Mouse (Mus musculus) stomach, embryonic 16.5 days (tissue): ENCODE results near the gene Fam185a. TPM values are rescaled to one million over a fixed set of nuclear protein-coding genes. Genes with fewer than 3 reads are reported as not detected.

Experiments
- ATAC-seq: fragments of 200-750 bp; cut with Nextera tagmentation; 2 replicates; pipeline ENCODE4 v1.8.0; 2017; ENCODE audit warnings: moderate number of reproducible peaks, moderate TSS enrichment; ENCODE audit not compliant: insufficient read depth, low FRiP score
- H3K27ac ChIP-seq: fragments of 300-500 bp; sonication (generic); 2 replicates; pipeline ENCODE4 v1.5.1; 2014; ENCODE audit warnings: low read length
- H3K27me3 ChIP-seq: fragments of 300-500 bp; sonication (generic); 2 replicates; pipeline ENCODE4 v1.6.1; 2014; ENCODE audit warnings: low read length, control low read depth, mixed read lengths; ENCODE audit not compliant: control insufficient read depth, insufficient read depth
- H3K36me3 ChIP-seq: fragments of 300-500 bp; sonication (generic); 2 replicates; pipeline ENCODE4 v1.6.1; 2014; ENCODE audit warnings: low read length; ENCODE audit not compliant: control insufficient read depth, insufficient read depth
- H3K4me1 ChIP-seq: fragments of 300-500 bp; sonication (generic); 2 replicates; pipeline ENCODE4 v1.6.1; 2014; ENCODE audit warnings: low read length, control low read depth, mixed read lengths; ENCODE audit not compliant: control insufficient read depth, insufficient read depth
- H3K4me2 ChIP-seq: fragments of 300-500 bp; sonication (generic); 2 replicates; pipeline ENCODE4 v1.6.1; 2014; ENCODE audit warnings: low read depth, low read length, mixed read lengths
- H3K4me3 ChIP-seq: fragments of 300-500 bp; sonication (generic); replicated peaks from 2 replicates; pipeline ENCODE4 v1.5.1; 2014; ENCODE audit warnings: mild to moderate bottlenecking, low read length
- H3K9ac ChIP-seq: fragments of 300-500 bp; sonication (generic); 2 replicates; pipeline ENCODE4 v1.6.1; 2014; ENCODE audit warnings: low read length
- H3K9me3 ChIP-seq: fragments of 300-500 bp; sonication (generic); replicated peaks from 2 replicates; pipeline ENCODE4 v1.6.1; 2016; ENCODE audit warnings: low read length, control low read depth; ENCODE audit not compliant: control insufficient read depth
- WGBS: fragments of 180-500 bp; shearing (Covaris S2); extraction: QIAGEN DNeasy Blood & Tissue Kit; methylation state at CpG from one replicate; pipeline ENCODE4 v1.1.7; 2014; 5-methylcytosine and 5-hydroxymethylcytosine counted together
- polyA plus RNA-seq: library from polyadenylated mRNA; unstranded; fragments of >200 nt; fragmentation: Nextera tagmentation; extraction: Ambion mirVana; gene quantifications from 2 replicates; pipeline ENCODE4 v1.2.1, GENCODE M21; 2015

Fam185a gene
- polyA plus RNA-seq, 1 experiment from 2014 or later: 6.8 TPM

DNA sequence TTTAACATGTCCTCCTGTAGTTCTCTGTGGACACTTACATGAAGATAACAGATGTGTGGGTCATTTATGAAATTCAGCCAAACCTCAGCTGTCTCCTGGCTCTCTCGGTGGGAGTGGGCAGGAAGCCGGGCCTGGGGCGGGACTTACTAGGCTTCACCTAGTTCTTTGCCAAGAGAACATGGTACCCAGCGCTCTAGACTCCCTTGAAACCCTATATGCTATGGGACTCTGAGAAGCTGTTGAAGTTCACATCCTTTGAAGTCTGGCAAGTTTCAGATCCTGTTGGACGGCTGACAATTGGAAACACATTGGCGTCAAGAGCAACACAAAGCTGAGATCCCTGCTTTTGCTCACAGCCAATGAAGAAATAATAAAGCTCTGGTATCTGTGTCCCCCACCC is 71.6 kb downstream of the Fam185a start:
- H3K9ac ChIP-seq: no peak overlapping the region
- no peaks in the 10 kb centered on the region for H3K9me3 ChIP-seq
- peak overlapping the region; percentile 47 for H3K27ac ChIP-seq
- peak; percentile 58; the same call in 1 of the 2 replicates for ATAC-seq
- H3K36me3 ChIP-seq: no peaks in the 10 kb centered on the region
- no peak overlapping the region for H3K4me3 ChIP-seq
- H3K4me1 ChIP-seq: peaks cover 12% of the 10 kb centered on the region
- H3K27me3 ChIP-seq: no peaks in the 10 kb centered on the region
- 69% methylated on average over 6 of the region's 6 CpGs for WGBS
- no peak overlapping the region for H3K4me2 ChIP-seq

DNA sequence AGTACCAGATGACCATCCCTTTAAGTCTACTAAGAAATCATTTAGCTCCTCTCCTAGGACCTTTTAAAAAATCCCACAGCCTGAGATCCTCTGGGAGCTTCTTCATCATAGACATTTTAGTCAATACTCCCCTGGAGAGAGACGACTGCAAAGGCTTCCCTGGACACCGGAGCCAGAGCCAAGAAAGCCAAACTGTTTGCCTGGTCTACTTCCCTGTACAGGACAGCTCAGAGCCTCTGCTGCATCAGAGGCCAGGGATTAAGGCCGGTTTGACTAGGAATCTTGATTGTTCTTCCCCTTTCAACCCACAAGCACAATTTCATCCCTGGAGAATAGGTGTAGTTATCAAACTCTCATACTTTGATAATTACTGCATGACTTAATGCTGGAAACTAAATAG is 72.1 kb downstream of the Fam185a start:
- no peak overlapping the region for H3K4me3 ChIP-seq
- ATAC-seq: no peak; the same call in 1 of the 2 replicates
- no peak overlapping the region for H3K4me2 ChIP-seq
- H3K27ac ChIP-seq: peak overlapping the region; percentile 4; the same call in 1 of the 2 replicates
- H3K9me3 ChIP-seq: no peaks in the 10 kb centered on the region
- WGBS: 60% methylated on average over 3 of the region's 3 CpGs
- H3K4me1 ChIP-seq: peaks cover 16% of the 10 kb centered on the region
- H3K27me3 ChIP-seq: no peaks in the 10 kb centered on the region
- H3K9ac ChIP-seq: no peak overlapping the region
- H3K36me3 ChIP-seq: no peaks in the 10 kb centered on the region

DNA sequence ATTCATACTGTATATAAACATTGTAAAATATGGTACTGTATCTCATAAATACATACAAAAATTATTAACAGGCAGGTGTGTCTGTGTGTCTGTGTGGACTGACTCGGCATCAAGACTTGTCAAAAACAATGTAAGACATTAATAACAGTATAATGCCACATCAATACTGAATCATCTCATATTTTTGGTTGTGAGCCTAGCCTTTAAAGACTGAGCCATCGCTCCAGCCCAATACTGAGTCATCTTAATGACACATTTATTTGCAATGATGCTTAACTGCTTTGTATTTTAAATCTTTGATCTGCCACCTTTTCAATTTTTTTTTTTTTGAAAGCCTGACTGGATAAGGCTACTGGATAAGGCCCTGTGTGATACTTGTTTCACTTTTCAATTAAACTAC is 73.7 kb downstream of the Fam185a start:
- Histone ChIP-seq H3K27ac (no peak overlapping the region), H3K36me3 (no peaks in the 10 kb centered on the region), H3K9me3 (no peaks in the 10 kb centered on the region), H3K4me3 (no peak overlapping the region), H3K4me1 (peaks cover 16% of the 10 kb centered on the region), H3K9ac (no peak overlapping the region), H3K27me3 (no peaks in the 10 kb centered on the region), H3K4me2 (no peak overlapping the region)
- no peak for ATAC-seq
- WGBS: 71% methylated on average over 2 of the region's 2 CpGs

DNA sequence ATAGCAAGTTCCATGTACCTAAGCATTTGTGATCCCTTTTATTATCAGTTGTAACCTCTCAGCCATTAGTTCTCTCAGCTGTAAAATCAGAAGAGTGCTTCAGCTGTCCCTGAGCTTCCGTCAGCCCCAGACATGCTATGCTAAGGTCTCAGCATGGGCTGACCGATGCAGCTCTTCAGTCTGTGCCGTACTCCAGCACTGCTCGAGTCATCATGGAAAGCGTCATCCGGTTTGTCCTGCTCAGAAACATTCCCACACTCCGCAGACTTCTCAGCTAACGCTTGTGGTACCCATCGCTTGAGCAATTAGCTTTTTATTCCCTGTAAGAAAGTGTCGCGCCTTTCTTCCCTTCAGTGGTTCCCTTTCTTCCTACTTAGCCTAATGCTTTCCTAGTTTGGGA is 74.2 kb downstream of the Fam185a start:
- Histone ChIP-seq H3K36me3 (no peaks in the 10 kb centered on the region), H3K4me1 (peaks cover 16% of the 10 kb centered on the region), H3K4me2 (no peak overlapping the region), H3K9me3 (no peaks in the 10 kb centered on the region), H3K27ac (no peak overlapping the region), H3K4me3 (no peak overlapping the region), H3K9ac (no peak overlapping the region), H3K27me3 (no peaks in the 10 kb centered on the region)
- no peak for ATAC-seq
- WGBS: 74% methylated on average over 11 of the region's 11 CpGs

DNA sequence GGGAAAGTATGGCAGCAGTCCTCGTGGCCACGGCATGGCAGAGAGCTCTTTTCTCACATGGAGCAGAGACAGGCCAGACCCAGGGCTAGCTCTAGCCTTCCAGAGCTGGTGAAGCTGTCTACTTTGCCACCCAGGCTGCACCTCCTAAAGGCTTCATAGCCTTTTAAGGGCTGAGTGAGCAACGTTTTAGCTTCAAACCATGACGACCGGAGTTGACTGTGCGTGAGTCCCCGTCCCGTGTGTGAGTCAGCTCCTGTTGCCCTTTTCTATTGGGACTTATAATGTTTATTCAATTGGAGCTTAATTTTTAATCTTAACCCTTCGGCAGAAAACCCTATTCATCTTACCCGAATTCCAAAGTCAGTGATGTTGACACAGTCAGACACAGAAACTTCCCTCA is 75.4 kb downstream of the Fam185a start:
- Histone ChIP-seq H3K27ac (no peak overlapping the region; the same call in 1 of the 2 replicates), H3K27me3 (no peaks in the 10 kb centered on the region), H3K9ac (no peak overlapping the region), H3K4me1 (peaks cover 16% of the 10 kb centered on the region), H3K36me3 (no peaks in the 10 kb centered on the region), H3K4me3 (no peak overlapping the region), H3K4me2 (no peak overlapping the region), H3K9me3 (no peaks in the 10 kb centered on the region)
- peak; percentile 50; the same call in 1 of the 2 replicates for ATAC-seq
- 41% methylated on average over 10 of the region's 10 CpGs for WGBS

DNA sequence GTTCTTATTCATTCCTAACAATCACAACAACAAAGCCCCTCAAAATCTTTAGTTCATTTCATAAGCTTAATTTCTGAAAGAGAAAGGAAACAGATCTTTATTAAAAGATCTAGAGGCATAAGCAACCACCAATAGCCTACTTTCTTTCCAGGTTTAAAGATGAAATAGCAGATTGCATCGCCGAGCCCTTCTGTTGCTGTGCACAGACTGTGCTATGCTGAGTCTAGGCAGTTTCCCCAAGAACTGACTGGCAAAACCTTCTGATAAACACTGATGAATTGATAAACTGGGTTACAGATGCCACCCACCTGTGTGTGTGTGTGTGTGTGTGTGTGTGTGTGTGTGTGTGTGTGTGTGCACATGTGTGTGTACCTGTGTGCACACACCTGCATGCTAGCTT is 76.2 kb downstream of the Fam185a start:
- Histone ChIP-seq H3K9me3 (no peaks in the 10 kb centered on the region), H3K36me3 (no peaks in the 10 kb centered on the region), H3K27ac (0 out of 2 replicates have a peak overlapping the region, but pooled peaks have one; percentile 6), H3K9ac (no peak overlapping the region), H3K4me1 (peaks cover 16% of the 10 kb centered on the region), H3K4me3 (no peak overlapping the region), H3K27me3 (no peaks in the 10 kb centered on the region), H3K4me2 (no peak overlapping the region)
- WGBS: 56% methylated on average over 2 of the region's 2 CpGs
- ATAC-seq: no peak

DNA sequence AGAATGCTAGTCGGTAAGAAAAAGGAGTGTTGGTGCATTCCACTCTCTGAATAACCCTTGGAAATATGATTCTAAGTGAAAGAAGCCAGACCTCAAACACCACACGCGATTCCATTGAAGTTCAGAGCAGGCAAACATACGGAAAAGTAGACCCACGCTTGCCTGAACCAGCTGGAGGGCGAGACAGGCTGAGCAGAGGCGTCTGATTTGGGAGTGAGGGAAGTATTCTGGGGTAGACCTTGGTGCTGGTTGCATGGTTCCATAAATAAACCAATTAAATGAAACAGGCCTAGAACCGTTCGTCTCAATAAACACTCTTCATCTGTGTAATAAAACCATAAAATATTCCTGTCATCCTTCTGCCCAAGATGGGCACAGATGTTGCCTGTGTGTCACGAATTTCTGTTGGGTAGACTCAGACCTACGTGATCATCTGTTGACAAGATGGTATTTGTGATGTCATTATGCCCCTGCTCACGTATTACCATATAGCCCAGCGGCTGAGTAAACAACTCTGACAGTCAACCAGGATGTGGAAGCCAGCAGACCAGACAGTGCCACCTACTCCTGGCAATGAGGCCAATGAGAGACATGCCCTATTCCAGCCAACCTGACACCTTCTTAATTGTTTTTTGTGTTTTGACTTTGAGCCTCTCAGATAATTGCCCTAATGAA is 78.3 kb downstream of the Fam185a start:
- no peaks in the 10 kb centered on the region for H3K9me3 ChIP-seq
- no peak overlapping the region for H3K9ac ChIP-seq
- ATAC-seq: no peak
- peaks cover 16% of the 10 kb centered on the region for H3K4me1 ChIP-seq
- WGBS: 70% methylated on average over 13 of the region's 13 CpGs
- no peak overlapping the region for H3K4me3 ChIP-seq
- H3K4me2 ChIP-seq: no peak overlapping the region
- no peaks in the 10 kb centered on the region for H3K27me3 ChIP-seq
- H3K36me3 ChIP-seq: no peaks in the 10 kb centered on the region
- no peak overlapping the region for H3K27ac ChIP-seq

DNA sequence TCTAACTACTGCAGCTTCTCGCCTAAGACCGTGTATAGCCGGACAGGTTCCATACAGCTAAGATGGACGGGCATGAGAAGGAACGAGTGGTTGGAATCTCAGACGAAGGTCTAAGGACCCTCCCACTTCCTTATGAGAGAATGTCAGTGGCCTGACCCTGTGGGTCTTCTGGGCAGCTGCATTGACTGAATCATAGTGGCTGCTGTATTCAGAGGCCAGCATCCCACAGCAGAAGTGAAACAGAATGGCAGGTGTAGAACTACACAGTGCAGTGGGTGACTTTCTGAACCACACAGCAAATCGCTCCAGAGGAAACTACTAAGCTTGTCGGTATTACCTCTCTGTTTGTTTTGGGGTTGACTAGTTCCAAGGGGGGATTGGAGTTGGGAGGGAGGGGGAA is 80.4 kb downstream of the Fam185a start:
- Histone ChIP-seq H3K27ac (no peak overlapping the region), H3K4me1 (peaks cover 11% of the 10 kb centered on the region), H3K27me3 (no peaks in the 10 kb centered on the region), H3K4me2 (no peak overlapping the region), H3K36me3 (no peaks in the 10 kb centered on the region), H3K9me3 (no peaks in the 10 kb centered on the region), H3K4me3 (no peak overlapping the region), H3K9ac (no peak overlapping the region)
- 73% methylated on average over 8 of the region's 8 CpGs for WGBS
- no peak for ATAC-seq

DNA sequence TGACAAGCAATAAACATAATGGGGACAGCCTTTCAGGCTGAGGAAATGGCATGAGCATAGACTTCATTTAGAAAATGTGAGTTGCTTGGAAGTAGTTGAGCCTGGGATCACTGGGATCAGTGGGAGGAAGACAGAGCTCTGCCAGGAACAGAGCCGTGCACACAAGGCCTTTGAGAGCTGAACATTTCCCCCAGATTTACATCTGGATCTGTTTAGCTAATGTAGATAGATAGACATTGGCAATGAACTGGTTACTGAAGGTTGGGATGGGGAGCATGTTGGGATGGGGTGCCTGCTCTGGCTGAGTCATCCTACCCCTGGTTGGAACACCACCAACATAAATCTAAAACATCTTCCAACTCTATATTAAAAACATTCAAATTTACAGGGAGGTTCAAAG is 82.1 kb downstream of the Fam185a start:
- Histone ChIP-seq H3K36me3 (no peaks in the 10 kb centered on the region), H3K4me3 (no peak overlapping the region), H3K9me3 (no peaks in the 10 kb centered on the region), H3K4me1 (no peaks in the 10 kb centered on the region), H3K27ac (no peak overlapping the region), H3K27me3 (no peaks in the 10 kb centered on the region), H3K9ac (no peak overlapping the region), H3K4me2 (no peak overlapping the region)
- no peak for ATAC-seq
- WGBS: 55% methylated on average over 1 of the region's 1 CpGs
